In the genomic region with DNA sequence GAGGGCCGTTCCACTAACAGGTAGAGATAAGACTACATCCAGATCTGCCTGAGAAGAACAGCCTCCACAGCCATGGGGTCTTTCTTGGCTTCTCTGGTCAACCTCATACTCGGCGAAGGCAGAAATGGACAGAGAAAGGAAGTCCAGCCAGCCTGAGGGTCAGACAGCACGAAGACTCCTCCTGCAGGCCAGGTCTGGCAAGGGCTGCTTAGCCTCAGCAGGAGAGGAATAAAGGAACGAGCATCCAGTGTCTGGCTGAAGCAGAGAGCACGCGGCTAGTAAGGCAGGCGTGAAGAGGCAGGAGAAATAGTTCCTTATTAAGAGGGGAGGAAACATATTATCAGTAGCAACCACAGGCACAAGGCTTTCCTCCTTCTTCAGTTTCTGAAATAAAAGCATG, we compare ENCODE assay signal across 30 mouse cellular contexts. TPM values are rescaled to one million over a fixed set of nuclear protein-coding genes. Genes with fewer than 3 reads are reported as not detected.
DNase-seq lines count a peak whose midpoint lies in the region; ATAC-seq and TF ChIP-seq lines count a peak whose summit lies in the region.
"Had no signal": no experiment of that assay in that cellular context is flagged by ENCODE, and none has a peak within 500 bp of the region (broad histone marks: within the 10 kb centered on the region; RNA-seq: fewer than 3 reads in every experiment).

No protein-coding gene starts in this region.

- ATAC-seq in intestine, postnatal 0 days, result no peak
- ATAC-seq in intestine, embryonic 15.5 days, result no peak
- no peak for ATAC-seq in midbrain, postnatal 0 days (ENCODE audit: low FRiP score)
- ATAC-seq in stomach, postnatal 0 days (ENCODE audit: low FRiP score, low TSS enrichment), result no peak
- no peak for ATAC-seq in hindbrain, embryonic 13.5 days (ENCODE audit: low FRiP score)
- ATAC-seq: activated CD4-positive, CD25-positive, alpha-beta regulatory T cell, adult 4 months; CD4-positive, CD25-positive, alpha-beta regulatory T cell, adult 4 months; forebrain, embryonic 15.5 days; intestine, embryonic 16.5 days had no signal

- TF ChIP-seq CTCF in intestine, postnatal 0 days (IDR thresholded peaks at IDR 0.05; ENCODE audit: low read depth), result peak; percentile 13; the same call in 1 of the 2 replicates
- TF ChIP-seq CTCF in midbrain, postnatal 0 days (IDR thresholded peaks at IDR 0.05), result peak; percentile 23; the same call in 1 of the 2 replicates
- 0 out of 2 replicates have a peak, but pooled peaks have one; percentile 7 for TF ChIP-seq CTCF in stomach, postnatal 0 days (IDR thresholded peaks at IDR 0.05; ENCODE audit: low read depth)

- H3K4me2 ChIP-seq in intestine, postnatal 0 days (replicated peaks; ENCODE audit: low read depth), result no peak overlapping the region
- no peak overlapping the region for H3K4me2 ChIP-seq in intestine, embryonic 15.5 days (replicated peaks)
- H3K4me2 ChIP-seq in midbrain, postnatal 0 days (ENCODE audit: low read depth, low read length, poor library complexity, severe bottlenecking), result no peak overlapping the region
- H3K4me2 ChIP-seq in stomach, postnatal 0 days (replicated peaks; ENCODE audit: low read depth), result no peak overlapping the region
- no peak overlapping the region for H3K4me2 ChIP-seq in hindbrain, embryonic 13.5 days
- H3K4me2 ChIP-seq: embryonic facial prominence, embryonic 13.5 days; forebrain, embryonic 12.5 days; forebrain, embryonic 15.5 days; heart, embryonic 12.5 days; heart, embryonic 15.5 days; hindbrain, embryonic 15.5 days had no signal

- no peaks in the 10 kb centered on the region for H3K36me3 ChIP-seq in intestine, postnatal 0 days (ENCODE audit: control insufficient read depth, insufficient read depth)
- H3K36me3 ChIP-seq in intestine, embryonic 15.5 days, result no peaks in the 10 kb centered on the region
- peaks cover 29% of the 10 kb centered on the region; the same call in 1 of the 2 replicates for H3K36me3 ChIP-seq in midbrain, postnatal 0 days (ENCODE audit: insufficient read depth, low read length)
- 0 out of 2 replicates have a peak, but pooled peaks cover 3% of the 10 kb centered on the region for H3K36me3 ChIP-seq in midbrain, embryonic 10.5 days
- no peaks in the 10 kb centered on the region for H3K36me3 ChIP-seq in stomach, postnatal 0 days (ENCODE audit: control insufficient read depth, insufficient read depth, low read length)
- H3K36me3 ChIP-seq in hindbrain, embryonic 13.5 days, result peaks cover 46% of the 10 kb centered on the region
- H3K36me3 ChIP-seq: embryonic facial prominence, embryonic 10.5 days; embryonic facial prominence, embryonic 13.5 days; forebrain, embryonic 12.5 days; forebrain, embryonic 15.5 days; heart, embryonic 12.5 days; heart, embryonic 15.5 days; hindbrain, embryonic 10.5 days had no signal

- no peak overlapping the region for H3K4me3 ChIP-seq in intestine, postnatal 0 days (ENCODE audit: low read depth, low read length)
- no peak overlapping the region for H3K4me3 ChIP-seq in intestine, embryonic 15.5 days (replicated peaks)
- H3K4me3 ChIP-seq in midbrain, postnatal 0 days (ENCODE audit: low read depth, low read length), result no peak overlapping the region
- no peak overlapping the region for H3K4me3 ChIP-seq in midbrain, embryonic 10.5 days
- no peak overlapping the region for H3K4me3 ChIP-seq in stomach, postnatal 0 days (ENCODE audit: low read depth, low read length)
- H3K4me3 ChIP-seq in hindbrain, embryonic 13.5 days, result no peak overlapping the region
- H3K4me3 ChIP-seq: embryonic facial prominence, embryonic 10.5 days; embryonic facial prominence, embryonic 13.5 days; erythroblast, embryonic 14.5 days; forebrain, embryonic 12.5 days; forebrain, embryonic 15.5 days; heart, embryonic 12.5 days; heart, embryonic 15.5 days; hindbrain, embryonic 10.5 days; hindbrain, embryonic 15.5 days had no signal

- DNase-seq in cerebellum, postnatal 14 days, result peak; percentile 59 to 71
- no peak for DNase-seq in cerebellum, postnatal 4 days (ENCODE audit: low spot score in 2 of 2)
- DNase-seq in midbrain, postnatal 0 days (ENCODE audit: low spot score), result no peak
- DNase-seq in midbrain, embryonic 10.5 days (ENCODE audit: low spot score), result no peak
- no peak for DNase-seq in stomach, postnatal 0 days (ENCODE audit: low spot score)
- DNase-seq: adrenal gland, postnatal 10 days; adrenal gland, postnatal 36 days; cerebellum, adult 8-10 months; embryo, embryonic 11 days; gastrocnemius, postnatal 25 days; heart, adult 18-20 months; heart, postnatal 10 days; heart, postnatal 36 days had no signal

- no peaks in the 10 kb centered on the region for H3K9me3 ChIP-seq in intestine, postnatal 0 days (ENCODE audit: control insufficient read depth)
- no peaks in the 10 kb centered on the region for H3K9me3 ChIP-seq in intestine, embryonic 15.5 days
- H3K9me3 ChIP-seq in midbrain, postnatal 0 days (ENCODE audit: low read length), result no peaks in the 10 kb centered on the region
- no peaks in the 10 kb centered on the region for H3K9me3 ChIP-seq in midbrain, embryonic 10.5 days (replicated peaks)
- no peaks in the 10 kb centered on the region for H3K9me3 ChIP-seq in stomach, postnatal 0 days (ENCODE audit: control insufficient read depth, low read length)
- H3K9me3 ChIP-seq in hindbrain, embryonic 13.5 days, result no peaks in the 10 kb centered on the region
- H3K9me3 ChIP-seq: embryonic facial prominence, embryonic 10.5 days; embryonic facial prominence, embryonic 13.5 days; forebrain, embryonic 12.5 days; forebrain, embryonic 15.5 days; heart, embryonic 12.5 days; heart, embryonic 15.5 days; hindbrain, embryonic 10.5 days; hindbrain, embryonic 15.5 days had no signal

- no peaks in the 10 kb centered on the region for H3K4me1 ChIP-seq in intestine, postnatal 0 days (replicated peaks; ENCODE audit: control insufficient read depth, insufficient read depth, low read length)
- H3K4me1 ChIP-seq in intestine, embryonic 15.5 days (replicated peaks), result peaks cover 8% of the 10 kb centered on the region
- no peaks in the 10 kb centered on the region for H3K4me1 ChIP-seq in midbrain, postnatal 0 days (ENCODE audit: insufficient read depth, low read length)
- H3K4me1 ChIP-seq in midbrain, embryonic 10.5 days, result peaks cover 7% of the 10 kb centered on the region; the same call in 1 of the 2 replicates
- H3K4me1 ChIP-seq in stomach, postnatal 0 days (replicated peaks; ENCODE audit: control insufficient read depth, insufficient read depth), result no peaks in the 10 kb centered on the region
- H3K4me1 ChIP-seq in hindbrain, embryonic 13.5 days (replicated peaks), result peaks cover 20% of the 10 kb centered on the region
- H3K4me1 ChIP-seq: forebrain, embryonic 15.5 days had no signal

- WGBS in intestine, postnatal 0 days, result 76% methylated on average over 8 of the region's 8 CpGs
- 79% methylated on average over 8 of the region's 8 CpGs for WGBS in intestine, embryonic 15.5 days
- 67% methylated on average over 8 of the region's 8 CpGs for WGBS in midbrain, postnatal 0 days
- whole genome bisulfite sequencing in midbrain, embryonic 10.5 days, result 74% methylated on average over 8 of the region's 8 CpGs
- WGBS in stomach, postnatal 0 days, result 73% methylated on average over 8 of the region's 8 CpGs
- WGBS in hindbrain, embryonic 13.5 days, result 73% methylated on average over 8 of the region's 8 CpGs

- no peak for TF ChIP-seq EP300 in stomach, postnatal 0 days (optimal IDR thresholded peaks at IDR 0.05)

- H3K27ac ChIP-seq in intestine, postnatal 0 days (ENCODE audit: low read depth, low read length), result no peak overlapping the region
- H3K27ac ChIP-seq in intestine, embryonic 15.5 days, result no peak overlapping the region
- no peak overlapping the region for H3K27ac ChIP-seq in midbrain, postnatal 0 days (ENCODE audit: low read depth, low read length)
- no peak overlapping the region for H3K27ac ChIP-seq in midbrain, embryonic 10.5 days (replicated peaks)
- no peak overlapping the region for H3K27ac ChIP-seq in stomach, postnatal 0 days (replicated peaks)
- H3K27ac ChIP-seq in hindbrain, embryonic 13.5 days, result no peak overlapping the region
- H3K27ac ChIP-seq: embryonic facial prominence, embryonic 10.5 days; embryonic facial prominence, embryonic 13.5 days; forebrain, embryonic 12.5 days; forebrain, embryonic 15.5 days; heart, embryonic 15.5 days; hindbrain, embryonic 10.5 days; hindbrain, embryonic 15.5 days had no signal

- no peak overlapping the region for H3K9ac ChIP-seq in intestine, postnatal 0 days (ENCODE audit: low read depth, low read length)
- no peak overlapping the region for H3K9ac ChIP-seq in intestine, embryonic 15.5 days
- H3K9ac ChIP-seq in midbrain, postnatal 0 days (replicated peaks; ENCODE audit: low read length, poor library complexity, severe bottlenecking), result no peak overlapping the region
- no peak overlapping the region for H3K9ac ChIP-seq in stomach, postnatal 0 days (ENCODE audit: low read length)
- H3K9ac ChIP-seq in hindbrain, embryonic 13.5 days, result no peak overlapping the region
- H3K9ac ChIP-seq: embryonic facial prominence, embryonic 13.5 days; forebrain, embryonic 12.5 days; forebrain, embryonic 15.5 days; heart, embryonic 12.5 days; heart, embryonic 15.5 days; hindbrain, embryonic 15.5 days had no signal

- H3K27me3 ChIP-seq in intestine, postnatal 0 days (replicated peaks; ENCODE audit: control insufficient read depth, insufficient read depth, low read length), result no peaks in the 10 kb centered on the region
- no peaks in the 10 kb centered on the region for H3K27me3 ChIP-seq in intestine, embryonic 15.5 days (replicated peaks)
- H3K27me3 ChIP-seq in midbrain, postnatal 0 days (ENCODE audit: insufficient read depth, low read length), result no peaks in the 10 kb centered on the region
- H3K27me3 ChIP-seq in midbrain, embryonic 10.5 days (ENCODE audit: low read depth, poor library complexity, severe bottlenecking), result no peaks in the 10 kb centered on the region
- no peaks in the 10 kb centered on the region for H3K27me3 ChIP-seq in stomach, postnatal 0 days (ENCODE audit: control insufficient read depth, insufficient read depth, low read length)
- no peaks in the 10 kb centered on the region for H3K27me3 ChIP-seq in hindbrain, embryonic 13.5 days
- H3K27me3 ChIP-seq: forebrain, embryonic 12.5 days; forebrain, embryonic 15.5 days; hindbrain, embryonic 15.5 days had no signal

RNA-seq across cellular contexts. Expression of a gene that starts 16.2 kb away (rescaled TPM):
- polyA plus RNA-seq in intestine, postnatal 0 days (2015; fragmentation: Nextera tagmentation; extraction: Ambion mirVana), result 1.7 and 2.4 TPM in 2 replicates
- polyA plus RNA-seq in intestine, embryonic 15.5 days (2015; fragmentation: Nextera tagmentation; extraction: Ambion mirVana), result 3.5 and 3.6 TPM in 2 replicates
- 217 and 219 TPM in 2 replicates for total RNA-seq in midbrain, postnatal 0 days (2014; rRNA removed)
- polyA plus RNA-seq in midbrain, postnatal 0 days (2015; fragmentation: Nextera tagmentation; extraction: Ambion mirVana), result 132 and 133 TPM in 2 replicates
- polyA plus RNA-seq in midbrain, embryonic 10.5 days (2016; fragmentation: Nextera tagmentation; extraction: Ambion mirVana), result 7.6 and 10.9 TPM in 2 replicates
- polyA plus RNA-seq in stomach, postnatal 0 days (2015; fragmentation: Nextera tagmentation; extraction: Ambion mirVana), result 3.4 and 3.9 TPM in 2 replicates
- 45.1 and 46.6 TPM in 2 replicates for polyA plus RNA-seq in hindbrain, embryonic 13.5 days (2015; fragmentation: Nextera tagmentation; extraction: Ambion mirVana)
- polyA plus RNA-seq: activated CD4-positive, CD25-positive, alpha-beta regulatory T cell, adult 4 months; CD4-positive, CD25-positive, alpha-beta regulatory T cell, adult 4 months had no signal

RNA-seq across cellular contexts. Expression of a gene that starts 49.2 kb away (rescaled TPM):
- polyA plus RNA-seq in intestine, postnatal 0 days (2015; fragmentation: Nextera tagmentation; extraction: Ambion mirVana), result not detected in 2 replicates
- not detected in 2 replicates for polyA plus RNA-seq in intestine, embryonic 15.5 days (2015; fragmentation: Nextera tagmentation; extraction: Ambion mirVana)
- total RNA-seq in midbrain, postnatal 0 days (2014; rRNA removed), result 0.27 and 1.5 TPM in 2 replicates
- polyA plus RNA-seq in midbrain, postnatal 0 days (2015; fragmentation: Nextera tagmentation; extraction: Ambion mirVana), result 0.43 and 1.2 TPM in 2 replicates
- polyA plus RNA-seq in midbrain, embryonic 10.5 days (2016; fragmentation: Nextera tagmentation; extraction: Ambion mirVana), result not detected in 2 replicates
- not detected in 2 replicates for polyA plus RNA-seq in stomach, postnatal 0 days (2015; fragmentation: Nextera tagmentation; extraction: Ambion mirVana)
- 0.91 and 1.0 TPM in 2 replicates for polyA plus RNA-seq in hindbrain, embryonic 13.5 days (2015; fragmentation: Nextera tagmentation; extraction: Ambion mirVana)
- total RNA-seq: gastrocnemius, adult 8-10 months; gastrocnemius, postnatal 25 days; heart, adult 18-20 months; heart, postnatal 10 days; heart, postnatal 36 days had no signal
- polyA plus RNA-seq: activated CD4-positive, CD25-positive, alpha-beta regulatory T cell, adult 4 months; C2C12; CD4-positive, CD25-positive, alpha-beta regulatory T cell, adult 4 months; embryonic facial prominence, embryonic 10.5 days; embryonic facial prominence, embryonic 13.5 days; erythroblast, embryonic 14.5 days; heart, embryonic 12.5 days; heart, embryonic 15.5 days; intestine, embryonic 16.5 days had no signal

RNA-seq across cellular contexts. Expression of a gene that starts 53.7 kb away (rescaled TPM):
- 1.5 TPM in 2 replicates for polyA plus RNA-seq in intestine, postnatal 0 days (2015; fragmentation: Nextera tagmentation; extraction: Ambion mirVana)
- polyA plus RNA-seq in intestine, embryonic 15.5 days (2015; fragmentation: Nextera tagmentation; extraction: Ambion mirVana), result 5.6 and 7.0 TPM in 2 replicates
- total RNA-seq in midbrain, postnatal 0 days (2014; rRNA removed), result 15.5 and 18.1 TPM in 2 replicates
- 28.4 and 30.9 TPM in 2 replicates for polyA plus RNA-seq in midbrain, postnatal 0 days (2015; fragmentation: Nextera tagmentation; extraction: Ambion mirVana)
- polyA plus RNA-seq in midbrain, embryonic 10.5 days (2016; fragmentation: Nextera tagmentation; extraction: Ambion mirVana), result 9.9 and 10.4 TPM in 2 replicates
- 1.9 and 2.0 TPM in 2 replicates for polyA plus RNA-seq in stomach, postnatal 0 days (2015; fragmentation: Nextera tagmentation; extraction: Ambion mirVana)
- polyA plus RNA-seq in hindbrain, embryonic 13.5 days (2015; fragmentation: Nextera tagmentation; extraction: Ambion mirVana), result 14.4 and 15.7 TPM in 2 replicates
- polyA plus RNA-seq: erythroblast, embryonic 14.5 days had no signal

Comparison
In these comparisons a context has a peak if more than half of its experiments do, and no peak if none do; other contexts are left out.
1. DNase-seq: peak in cerebellum, postnatal 14 days (2 of 2); none in cerebellum, postnatal 4 days (0 of 2), midbrain, postnatal 0 days (single experiment), midbrain, embryonic 10.5 days (single experiment) and stomach, postnatal 0 days (single experiment).
2. Peak in every context shown above with its lines, with median percentiles within 50 percentile points of each other: CTCF ChIP-seq.